Mouse (Mus musculus): Measurements from ENCODE around the gene Mrpl23. TPM values are rescaled to one million over a fixed set of nuclear protein-coding genes. Genes with fewer than 3 reads are reported as not detected.

Gene Mrpl23
- polyA plus RNA-seq, 2 experiments: 14.4 to 45.9 TPM

GRCm38 (mm10) chr7:142498575-142498974 is 33.9 kb upstream of the Mrpl23 start, which contains the start of gene Tnnt3:
Gene Tnnt3 (plus strand): TSS chr7:142498836.
- Histone ChIP-seq H3K9me3 (ENCODE audit: control insufficient read depth, low read length) (no peaks in the 10 kb centered on the region), H3K36me3 (replicated peaks; ENCODE audit: control insufficient read depth, insufficient read depth, low read depth) (no peaks in the 10 kb centered on the region), H3K27me3 (ENCODE audit: control insufficient read depth, insufficient read depth, low read length) (no peaks in the 10 kb centered on the region), H3K9ac (replicated peaks) (no peak within 1 kb of the TSS), H3K4me3 (ENCODE audit: insufficient read depth in 1 of 2, low read depth in 2 of 2, low read length in 2 of 2) (no peak within 1 kb of the TSS), H3K4me1 (replicated peaks; ENCODE audit: control insufficient read depth in 2 of 2, insufficient read depth in 2 of 2, low read length in 1 of 2) (no peaks in the 10 kb centered on the region), H3K27ac (no peak within 1 kb of the TSS), H3K4me2 (ENCODE audit: low read depth) (no peak within 1 kb of the TSS)
- TF ChIP-seq CTCF (IDR thresholded peaks at IDR 0.05; ENCODE audit: low read depth) (no peak), EP300 (IDR thresholded peaks at IDR 0.05; ENCODE audit: low read depth) (no peak)
- no peak for DNase-seq (ENCODE audit: low read depth in 3 of 3, low spot score in 3 of 3)
- ATAC-seq (ENCODE audit: insufficient read depth): no peak
- 61% methylated on average over 2 of the region's 2 CpGs for WGBS (ENCODE audit: insufficient replicate concordance)

- DNase-seq (ENCODE audit: low read depth in 3 of 3, low spot score in 3 of 3) (no peak), ATAC-seq (ENCODE audit: insufficient read depth) (no peak)
- Histone ChIP-seq H3K9me3 (ENCODE audit: control insufficient read depth, low read length) (no peaks in the 10 kb centered on the region), H3K36me3 (replicated peaks; ENCODE audit: control insufficient read depth, insufficient read depth, low read depth) (no peaks in the 10 kb centered on the region), H3K9ac (replicated peaks) (no peak overlapping the region), H3K4me3 (ENCODE audit: insufficient read depth in 1 of 2, low read depth in 2 of 2, low read length in 2 of 2) (no peak overlapping the region), H3K4me2 (ENCODE audit: low read depth) (no peak overlapping the region), H3K27me3 (ENCODE audit: control insufficient read depth, insufficient read depth, low read length) (no peaks in the 10 kb centered on the region), H3K27ac (no peak overlapping the region), H3K4me1 (replicated peaks; ENCODE audit: control insufficient read depth in 2 of 2, insufficient read depth in 2 of 2, low read length in 1 of 2) (no peaks in the 10 kb centered on the region)
- 23% methylated on average over 5 of the region's 5 CpGs for WGBS (ENCODE audit: insufficient replicate concordance)
- TF ChIP-seq EP300 (IDR thresholded peaks at IDR 0.05; ENCODE audit: low read depth) (no peak), CTCF (IDR thresholded peaks at IDR 0.05; ENCODE audit: low read depth) (no peak)
Observed at GRCm38 (mm10) chr7:142499010-142499721, 33.3 kb upstream of the Mrpl23 start.

DNA sequence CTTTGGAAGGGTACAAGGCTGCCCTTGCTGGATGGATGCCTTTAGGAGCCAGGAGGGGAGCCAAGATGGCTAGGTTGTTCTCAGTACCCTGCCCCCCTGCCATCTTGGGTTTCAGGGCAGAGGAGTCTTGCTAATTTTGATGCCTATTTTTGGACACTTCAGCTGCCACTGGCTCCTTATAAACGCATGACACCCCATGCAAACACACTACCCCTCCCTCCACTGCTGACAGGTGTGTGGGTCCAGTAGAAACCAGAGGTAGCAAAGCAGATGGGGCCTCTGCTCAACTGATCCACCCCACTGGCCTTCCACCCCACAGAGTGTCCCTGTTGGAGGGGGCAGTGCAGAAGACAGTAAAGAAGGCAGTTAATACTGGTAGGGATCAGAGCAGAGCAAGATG is 32.5 kb upstream of the Mrpl23 start:
- Histone ChIP-seq H3K27ac (no peak overlapping the region), H3K4me2 (ENCODE audit: low read depth) (no peak overlapping the region)

GRCm38 (mm10) chr7:142503206-142503605 is 29.3 kb upstream of the Mrpl23 start:
- Histone ChIP-seq H3K36me3 (replicated peaks; ENCODE audit: control insufficient read depth, insufficient read depth, low read depth) (no peaks in the 10 kb centered on the region), H3K4me2 (ENCODE audit: low read depth) (no peak overlapping the region), H3K4me3 (ENCODE audit: insufficient read depth in 1 of 2, low read depth in 2 of 2, low read length in 2 of 2) (no peak overlapping the region), H3K9ac (replicated peaks) (no peak overlapping the region), H3K9me3 (ENCODE audit: control insufficient read depth, low read length) (no peaks in the 10 kb centered on the region), H3K27ac (no peak overlapping the region), H3K27me3 (ENCODE audit: control insufficient read depth, insufficient read depth, low read length) (no peaks in the 10 kb centered on the region), H3K4me1 (replicated peaks; ENCODE audit: control insufficient read depth in 2 of 2, insufficient read depth in 2 of 2, low read length in 1 of 2) (no peaks in the 10 kb centered on the region)
- no peak for ATAC-seq (ENCODE audit: insufficient read depth)
- DNase-seq (ENCODE audit: low read depth in 3 of 3, low spot score in 3 of 3): no peak
- WGBS (ENCODE audit: insufficient replicate concordance): 64% methylated on average over 4 of the region's 4 CpGs
- no peak for TF ChIP-seq EP300 (IDR thresholded peaks at IDR 0.05; ENCODE audit: low read depth)
- no peak for TF ChIP-seq CTCF (IDR thresholded peaks at IDR 0.05; ENCODE audit: low read depth)

More for the DNA sequence above, 32.5 kb upstream of the Mrpl23 start:
- no peaks in the 10 kb centered on the region for H3K4me1 ChIP-seq (replicated peaks; ENCODE audit: control insufficient read depth in 2 of 2, insufficient read depth in 2 of 2, low read length in 1 of 2)
- no peak overlapping the region for H3K9ac ChIP-seq (replicated peaks)
- H3K9me3 ChIP-seq (ENCODE audit: control insufficient read depth, low read length): no peaks in the 10 kb centered on the region
- TF ChIP-seq EP300 (IDR thresholded peaks at IDR 0.05; ENCODE audit: low read depth) (no peak), CTCF (IDR thresholded peaks at IDR 0.05; ENCODE audit: low read depth) (no peak)
- DNase-seq (ENCODE audit: low read depth in 3 of 3, low spot score in 3 of 3) (no peak), ATAC-seq (ENCODE audit: insufficient read depth) (no peak)
- no peaks in the 10 kb centered on the region for H3K27me3 ChIP-seq (ENCODE audit: control insufficient read depth, insufficient read depth, low read length)
- H3K4me3 ChIP-seq (ENCODE audit: insufficient read depth in 1 of 2, low read depth in 2 of 2, low read length in 2 of 2): no peak overlapping the region
- H3K36me3 ChIP-seq (replicated peaks; ENCODE audit: control insufficient read depth, insufficient read depth, low read depth): no peaks in the 10 kb centered on the region
- WGBS (ENCODE audit: insufficient replicate concordance): 48% methylated on average over 1 of the region's 1 CpGs

GRCm38 (mm10) chr7:142505942-142506341 is 26.5 kb upstream of the Mrpl23 start:
- no peak overlapping the region for H3K9ac ChIP-seq (replicated peaks)

More at GRCm38 (mm10) chr7:142505942-142506341, 26.5 kb upstream of the Mrpl23 start:
- Histone ChIP-seq H3K27me3 (ENCODE audit: control insufficient read depth, insufficient read depth, low read length) (no peaks in the 10 kb centered on the region), H3K4me3 (ENCODE audit: insufficient read depth in 1 of 2, low read depth in 2 of 2, low read length in 2 of 2) (no peak overlapping the region), H3K9me3 (ENCODE audit: control insufficient read depth, low read length) (no peaks in the 10 kb centered on the region), H3K27ac (no peak overlapping the region), H3K36me3 (replicated peaks; ENCODE audit: control insufficient read depth, insufficient read depth, low read depth) (no peaks in the 10 kb centered on the region), H3K4me2 (ENCODE audit: low read depth) (no peak overlapping the region), H3K4me1 (replicated peaks; ENCODE audit: control insufficient read depth in 2 of 2, insufficient read depth in 2 of 2, low read length in 1 of 2) (no peaks in the 10 kb centered on the region)
- no peak for TF ChIP-seq EP300 (IDR thresholded peaks at IDR 0.05; ENCODE audit: low read depth)
- TF ChIP-seq CTCF (IDR thresholded peaks at IDR 0.05; ENCODE audit: low read depth): no peak
- no peak for DNase-seq (ENCODE audit: low read depth in 3 of 3, low spot score in 3 of 3)
- WGBS (ENCODE audit: insufficient replicate concordance): 36% methylated on average over 2 of the region's 2 CpGs
- no peak for ATAC-seq (ENCODE audit: insufficient read depth)

Measured in liver, embryonic 14.5 days (tissue).